Mouse (Mus musculus): ENCODE results near the gene Top3b. TPM values are rescaled to one million over a fixed set of nuclear protein-coding genes. Genes with fewer than 3 reads are reported as not detected.
A peak's percentile ranks its signal among the peaks of the same experiment; 100 is the strongest.
"Not testable (repeated sequence)": the region's sequence is repeated elsewhere in the genome, so short reads cannot be mapped to it uniquely, and the experiment has no call there.

Top3b gene
- polyA plus RNA-seq, 1 experiment: 65.0 TPM

DNA sequence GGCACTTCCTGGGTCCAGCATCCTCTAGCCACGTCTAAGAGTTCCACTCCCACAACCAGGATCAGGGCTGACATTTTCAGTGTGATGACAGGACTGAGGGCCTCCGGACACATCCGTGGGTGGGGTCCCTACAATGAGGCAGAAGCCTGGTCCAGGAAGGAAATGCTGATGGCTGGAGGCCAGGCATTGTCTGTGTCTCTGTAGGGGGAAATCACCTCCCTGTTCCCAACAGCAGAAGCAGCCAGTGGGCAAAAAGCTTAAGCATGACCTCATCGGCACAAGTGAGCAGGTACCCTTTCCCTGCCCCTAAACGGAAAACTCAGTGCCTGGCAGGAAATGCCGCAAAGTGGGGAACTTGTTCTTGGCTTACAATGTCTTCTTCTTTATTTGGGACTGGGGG, 37.3 kb downstream of the Top3b start:
- no peak overlapping the region for H3K27ac ChIP-seq (ENCODE audit: control insufficient read depth, insufficient read depth, low read depth, low read length, poor library complexity)
- TF ChIP-seq POLR2A (IDR thresholded peaks at IDR 0.05; ENCODE audit: borderline replicate concordance, control insufficient read depth, low read depth, low read length) (no peak), CTCF (IDR thresholded peaks at IDR 0.05; ENCODE audit: control insufficient read depth, insufficient read depth, low read length) (no peak)
- peaks cover 2% of the 10 kb centered on the region; the same call in 1 of the 2 replicates for H3K4me1 ChIP-seq (ENCODE audit: control insufficient read depth, insufficient read depth, low read length)
- WGBS: 22% methylated on average over 6 of the region's 6 CpGs
- H3K4me3 ChIP-seq (replicated peaks; ENCODE audit: control insufficient read depth, low read depth, low read length): no peak overlapping the region

DNA sequence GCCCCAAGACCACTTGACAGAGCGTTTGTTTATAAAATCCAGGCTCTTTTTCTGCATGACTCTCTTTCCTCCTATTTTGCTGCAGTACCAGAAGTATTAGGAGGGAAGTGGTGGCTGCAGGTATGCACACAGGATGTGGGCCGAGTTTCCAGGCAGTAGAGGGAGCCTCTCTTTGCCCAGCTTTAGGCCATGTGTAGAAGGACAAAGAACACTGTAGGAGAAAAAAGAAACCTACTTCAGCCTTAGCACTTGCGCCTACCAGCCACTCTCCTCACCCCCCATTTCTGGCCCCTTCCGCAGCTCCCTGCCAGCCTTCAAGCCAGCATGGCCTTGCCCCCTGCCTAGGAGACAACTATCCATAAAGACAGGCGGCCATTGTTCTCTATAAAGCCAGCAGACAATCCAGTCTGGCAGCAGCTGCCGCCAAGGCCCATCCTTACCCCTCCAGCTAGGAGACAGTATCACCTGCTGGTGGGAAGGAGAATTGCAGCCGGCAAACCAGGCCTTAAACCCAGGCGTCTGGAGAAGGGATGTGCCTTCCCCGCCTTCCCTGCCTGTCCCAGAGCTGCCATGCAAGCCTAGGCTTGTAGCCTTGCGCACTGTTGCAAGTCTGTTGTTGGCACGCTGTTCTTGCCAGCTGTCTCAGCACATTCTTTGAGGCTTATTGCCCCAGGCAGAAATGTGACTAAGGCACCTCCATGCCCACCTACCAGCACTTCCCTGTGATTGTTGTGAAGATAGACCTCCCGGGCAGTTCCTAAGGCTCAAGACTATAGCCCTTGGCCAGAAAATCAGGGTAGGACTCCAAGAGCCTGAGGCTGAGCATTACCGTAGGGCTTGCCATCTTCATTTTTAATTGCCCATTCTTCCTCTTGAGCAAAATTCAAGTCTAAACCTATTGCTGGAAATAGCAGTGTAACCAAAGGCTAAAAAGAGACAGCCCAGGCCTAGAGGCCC, 41.4 kb downstream of the Top3b start:
- Histone ChIP-seq H3K4me3 (replicated peaks; ENCODE audit: control insufficient read depth, low read depth, low read length) (no peak overlapping the region), H3K4me1 (ENCODE audit: control insufficient read depth, insufficient read depth, low read length) (no peaks in the 10 kb centered on the region; the same call in 1 of the 2 replicates), H3K27ac (ENCODE audit: control insufficient read depth, insufficient read depth, low read depth, low read length, poor library complexity) (no peak overlapping the region)
- WGBS: 45% methylated on average over 13 of the region's 13 CpGs
- peak; percentile 95 for TF ChIP-seq CTCF (IDR thresholded peaks at IDR 0.05; ENCODE audit: control insufficient read depth, insufficient read depth, low read length)
- no peak for TF ChIP-seq POLR2A (IDR thresholded peaks at IDR 0.05; ENCODE audit: borderline replicate concordance, control insufficient read depth, low read depth, low read length)

GRCm38 (mm10) chr16:16913440-16913839, 42.9 kb downstream of the Top3b start:
- Histone ChIP-seq H3K27ac (ENCODE audit: control insufficient read depth, insufficient read depth, low read depth, low read length, poor library complexity) (no peak overlapping the region), H3K4me3 (replicated peaks; ENCODE audit: control insufficient read depth, low read depth, low read length) (no peak overlapping the region), H3K4me1 (ENCODE audit: control insufficient read depth, insufficient read depth, low read length) (no peaks in the 10 kb centered on the region)
- 79% methylated on average over 1 of the region's 1 CpGs for WGBS
- no peak for TF ChIP-seq CTCF (IDR thresholded peaks at IDR 0.05; ENCODE audit: control insufficient read depth, insufficient read depth, low read length)
- TF ChIP-seq POLR2A (IDR thresholded peaks at IDR 0.05; ENCODE audit: borderline replicate concordance, control insufficient read depth, low read depth, low read length): no peak

DNA sequence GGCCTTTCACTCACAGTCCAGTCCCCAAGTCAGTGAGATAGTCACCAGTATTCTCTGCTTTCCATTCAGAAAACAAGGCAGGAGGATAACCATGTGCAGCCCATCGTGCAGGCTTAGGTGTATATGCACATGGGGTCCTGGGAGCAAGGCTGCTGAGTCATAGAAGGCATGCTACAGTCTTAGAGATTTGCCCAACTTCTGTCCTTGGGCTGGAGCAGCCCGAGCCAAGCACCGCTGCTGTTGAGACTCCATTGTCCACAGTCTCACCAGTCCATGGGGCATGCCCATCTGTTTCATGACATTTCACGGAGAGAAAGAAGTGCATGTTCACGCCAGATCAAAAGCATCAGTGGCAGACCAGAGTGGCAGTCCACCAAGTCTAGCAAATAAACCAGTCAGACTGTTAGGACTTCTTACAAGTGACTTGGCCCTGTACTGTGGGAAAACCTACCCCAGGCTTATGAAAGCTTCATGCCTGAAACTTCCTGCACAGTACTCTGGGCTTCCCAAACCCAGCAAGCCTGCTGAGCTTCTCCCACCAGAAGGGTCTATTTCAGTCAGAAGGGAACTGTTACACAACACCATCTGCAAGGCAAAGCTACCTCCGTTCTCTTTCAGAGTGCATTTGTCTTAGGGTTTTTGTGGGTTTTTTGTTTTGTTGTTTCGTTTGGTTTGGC, 48.0 kb downstream of the Top3b start:
- Histone ChIP-seq H3K27ac (ENCODE audit: control insufficient read depth, insufficient read depth, low read depth, low read length, poor library complexity) (no peak overlapping the region), H3K4me3 (replicated peaks; ENCODE audit: control insufficient read depth, low read depth, low read length) (no peak overlapping the region), H3K4me1 (ENCODE audit: control insufficient read depth, insufficient read depth, low read length) (peaks cover 2% of the 10 kb centered on the region; the same call in 1 of the 2 replicates)
- 58% methylated on average over 7 of the region's 7 CpGs for WGBS
- TF ChIP-seq POLR2A (IDR thresholded peaks at IDR 0.05; ENCODE audit: borderline replicate concordance, control insufficient read depth, low read depth, low read length) (no peak), CTCF (IDR thresholded peaks at IDR 0.05; ENCODE audit: control insufficient read depth, insufficient read depth, low read length) (no peak)

GRCm38 (mm10) chr16:16921021-16921435, 50.5 kb downstream of the Top3b start:
- 14% methylated on average over 3 of the region's 3 CpGs for WGBS
- no peak overlapping the region for H3K4me3 ChIP-seq (replicated peaks; ENCODE audit: control insufficient read depth, low read depth, low read length)
- peaks cover 2% of the 10 kb centered on the region; the same call in 1 of the 2 replicates for H3K4me1 ChIP-seq (ENCODE audit: control insufficient read depth, insufficient read depth, low read length)
- H3K27ac ChIP-seq (ENCODE audit: control insufficient read depth, insufficient read depth, low read depth, low read length, poor library complexity): no peak overlapping the region
- TF ChIP-seq CTCF (IDR thresholded peaks at IDR 0.05; ENCODE audit: control insufficient read depth, insufficient read depth, low read length) (peak; percentile 49), POLR2A (IDR thresholded peaks at IDR 0.05; ENCODE audit: borderline replicate concordance, control insufficient read depth, low read depth, low read length) (no peak)

GRCm38 (mm10) chr16:16924481-16924880, 53.9 kb downstream of the Top3b start:
- no peak overlapping the region for H3K4me3 ChIP-seq (replicated peaks; ENCODE audit: control insufficient read depth, low read depth, low read length)
- TF ChIP-seq CTCF (IDR thresholded peaks at IDR 0.05; ENCODE audit: control insufficient read depth, insufficient read depth, low read length) (no peak), POLR2A (IDR thresholded peaks at IDR 0.05; ENCODE audit: borderline replicate concordance, control insufficient read depth, low read depth, low read length) (no peak)
- WGBS: 89% methylated on average over 3 of the region's 3 CpGs

GRCm38 (mm10) chr16:16926536-16926935, 56.0 kb downstream of the Top3b start:
- WGBS: 86% methylated on average over 5 of the region's 5 CpGs
- Histone ChIP-seq H3K4me1 (ENCODE audit: control insufficient read depth, insufficient read depth, low read length) (no peaks in the 10 kb centered on the region), H3K4me3 (replicated peaks; ENCODE audit: control insufficient read depth, low read depth, low read length) (no peak overlapping the region), H3K27ac (ENCODE audit: control insufficient read depth, insufficient read depth, low read depth, low read length, poor library complexity) (no peak overlapping the region)
- TF ChIP-seq POLR2A (IDR thresholded peaks at IDR 0.05; ENCODE audit: borderline replicate concordance, control insufficient read depth, low read depth, low read length) (no peak), CTCF (IDR thresholded peaks at IDR 0.05; ENCODE audit: control insufficient read depth, insufficient read depth, low read length) (no peak)

More at GRCm38 (mm10) chr16:16924481-16924880, 53.9 kb downstream of the Top3b start:
- H3K4me1 ChIP-seq (ENCODE audit: control insufficient read depth, insufficient read depth, low read length): peaks cover 2% of the 10 kb centered on the region; the same call in 1 of the 2 replicates
- H3K27ac ChIP-seq (ENCODE audit: control insufficient read depth, insufficient read depth, low read depth, low read length, poor library complexity): no peak overlapping the region

- H3K27ac ChIP-seq (ENCODE audit: control insufficient read depth, insufficient read depth, low read depth, low read length, poor library complexity); H3K4me1 ChIP-seq (ENCODE audit: control insufficient read depth, insufficient read depth, low read length); H3K4me3 ChIP-seq (replicated peaks; ENCODE audit: control insufficient read depth, low read depth, low read length): not testable (repeated sequence)
- WGBS: 55% methylated on average over 3 of the region's 3 CpGs
These were observed 58.4 kb downstream of the Top3b start for GRCm38 (mm10) chr16:16928908-16929307.
